Mouse (Mus musculus) heart, postnatal 0 days (tissue): ENCODE data around the gene Gtf2ird2.

ENCODE experiments used
- CTCF ChIP-seq: IDR thresholded peaks from 2 replicates; pipeline ENCODE4 v1.5.1; 2016; ENCODE audit warnings: antibody characterized with exemption, control low read depth, low read depth
- EP300 ChIP-seq: IDR thresholded peaks from 2 replicates; pipeline ENCODE4 v1.6.1; 2016; ENCODE audit warnings: antibody characterized with exemption, low read depth

- TF ChIP-seq CTCF (no peak), EP300 (no peak)
These were observed 2.2 kb downstream of the Gtf2ird2 start for GRCm38 (mm10) chr5:134186059-134186458.
